Mouse (Mus musculus): Measurements from ENCODE around the gene Crabp2.
A peak's percentile ranks its signal among the peaks of the same experiment; 100 is the strongest.

DNA sequence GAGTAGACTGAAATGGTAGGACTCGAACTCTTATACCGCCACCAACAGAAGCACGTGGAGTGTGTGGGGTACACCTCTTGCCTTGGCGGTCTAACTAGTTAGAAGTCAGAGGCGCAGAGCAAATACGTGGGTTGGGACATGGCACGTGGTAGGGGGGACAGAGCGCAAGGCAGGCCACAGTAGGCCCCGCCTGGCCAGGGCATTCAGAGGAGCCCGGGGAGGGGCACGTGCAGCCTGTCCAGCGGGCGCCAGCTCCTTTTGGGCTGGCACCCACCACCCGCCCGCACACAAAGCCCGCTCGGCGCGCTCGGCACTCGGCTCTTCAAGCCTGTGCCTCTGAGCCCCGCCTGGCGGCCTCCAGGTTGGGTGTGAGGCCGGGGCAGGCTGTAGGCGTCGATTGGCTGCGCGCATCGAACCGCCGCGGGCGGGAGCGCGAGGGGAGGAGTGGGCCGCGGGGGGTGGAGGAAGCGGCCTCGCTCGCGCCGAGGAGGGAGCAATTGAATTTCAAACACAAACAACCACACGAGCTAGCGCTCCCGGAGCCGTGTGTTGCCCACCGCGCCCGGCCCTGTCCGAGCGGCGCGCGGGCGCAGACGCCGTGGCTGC is 42.5 kb upstream of the Crabp2 start, which contains the start of gene Hdgf:
- TF ChIP-seq CTCF (IDR thresholded peaks at IDR 0.05; ENCODE audit: low read depth) (peak; percentile 30), EP300 (IDR thresholded peaks at IDR 0.05; ENCODE audit: low read depth) (peak; percentile 48; the same call in 1 of the 2 replicates)

All from heart, postnatal 0 days (tissue).